Mouse (Mus musculus) gastrocnemius, adult 2 months (tissue): ENCODE measurements around the gene Pknox1. TPM values are rescaled to one million over a fixed set of nuclear protein-coding genes. Genes with fewer than 3 reads are reported as not detected.
"Not testable (repeated sequence)": the region's sequence is repeated elsewhere in the genome, so short reads cannot be mapped to it uniquely, and the experiment has no call there.

ENCODE experiments used
- DNase-seq: peaks from one replicate; pipeline ENCODE4 v3.0.0; 2022
- H3K27ac ChIP-seq: fragments of 200-600 bp; 2 replicates; pipeline ENCODE4 v1.8.1; 2022; ENCODE audit warnings: mild to moderate bottlenecking
- H3K4me3 ChIP-seq: fragments of 200-600 bp; 2 replicates; pipeline ENCODE4 v1.8.1; 2022; ENCODE audit warnings: mild to moderate bottlenecking, moderate library complexity
- CTCF ChIP-seq: fragments of 200-600 bp; IDR thresholded peaks from 2 replicates; pipeline ENCODE4 v1.8.1; 2022; ENCODE audit warnings: antibody characterized with exemption, mild to moderate bottlenecking, moderate library complexity
- intact Hi-C: fragments of 180-260 bp; cut with DNase I; formaldehyde crosslinking; loops from one replicate; pipeline ENCODE4 v1.15.1; 2025
- total RNA-seq, 2 experiments: library from RNA; stranded (reverse); gene quantifications; 2 replicates each; pipeline ENCODE4 v1.2.3; 2021

The Pknox1 gene
- total RNA-seq, 2 experiments from 2014 or later, result 7.0 to 7.1 TPM

DNA sequence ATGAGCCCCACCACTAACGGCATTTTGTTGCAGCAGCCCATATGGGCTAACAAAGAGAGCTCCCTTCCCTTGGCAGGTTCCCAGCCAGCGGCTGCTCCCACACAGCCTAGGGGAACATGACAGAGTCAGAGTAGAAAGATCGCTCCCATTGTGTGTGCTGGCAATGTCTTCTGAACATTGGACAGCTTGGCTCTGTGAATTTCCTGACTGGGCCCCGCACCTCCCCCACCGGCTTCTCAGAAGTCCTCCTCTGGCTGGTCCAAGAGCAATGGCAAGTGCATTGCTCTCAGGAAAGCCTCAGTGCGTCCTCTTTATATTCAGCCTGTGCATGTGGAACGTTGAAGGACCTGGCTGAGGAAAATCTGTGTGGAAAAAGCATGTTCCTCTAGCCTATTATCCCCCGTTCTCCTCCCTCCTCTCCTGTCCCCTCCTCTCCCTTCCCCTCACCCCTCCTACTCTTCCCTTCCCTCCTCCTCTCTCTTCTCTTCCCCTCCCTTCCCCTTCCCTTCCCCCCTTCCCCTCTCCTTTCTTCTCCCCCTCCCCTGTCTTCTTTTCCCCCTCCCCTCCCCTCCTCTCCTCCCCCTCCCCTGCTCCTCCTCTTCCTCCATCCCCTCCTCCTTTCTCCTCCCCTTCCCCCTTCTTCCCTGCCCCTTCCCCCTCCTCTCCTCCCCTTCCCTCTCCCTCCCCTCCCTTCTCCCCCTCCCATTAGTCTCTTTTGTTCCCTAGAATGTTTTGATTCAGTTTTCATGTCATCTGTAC lies 28.5 kb upstream of the Pknox1 start:
- Histone ChIP-seq H3K4me3 (peak overlapping the region; percentile 19; the same call in 1 of the 2 replicates), H3K27ac (peak overlapping the region; percentile 70)
- DNase-seq, result peak; percentile 68
- intact Hi-C loops, result no loop called here
- no peak for TF ChIP-seq CTCF

DNA sequence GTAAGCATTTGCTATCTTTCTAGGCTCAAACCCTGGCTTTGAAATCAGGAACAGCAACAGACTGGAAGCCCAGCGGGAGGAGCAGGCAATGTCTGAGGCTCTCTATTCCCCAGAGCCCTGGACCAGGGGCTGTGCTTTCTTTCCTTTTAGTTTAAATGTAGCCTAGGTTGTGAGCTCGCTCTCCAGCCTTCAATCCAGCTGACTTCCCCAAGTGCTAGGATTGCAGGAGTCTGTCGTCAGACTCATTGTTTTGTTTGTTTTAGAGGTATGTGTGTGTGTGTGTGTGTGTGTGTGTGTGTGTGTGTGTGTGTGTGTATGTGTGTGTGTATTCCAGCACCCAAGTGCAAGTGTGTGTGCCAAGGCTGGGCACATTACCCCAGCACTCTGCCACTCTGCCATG lies 24.4 kb upstream of the Pknox1 start:
- no peak overlapping the region for H3K27ac ChIP-seq
- no peak for DNase-seq
- H3K4me3 ChIP-seq, result no peak overlapping the region
- intact Hi-C loops, result no loop called here
- no peak for TF ChIP-seq CTCF

DNA sequence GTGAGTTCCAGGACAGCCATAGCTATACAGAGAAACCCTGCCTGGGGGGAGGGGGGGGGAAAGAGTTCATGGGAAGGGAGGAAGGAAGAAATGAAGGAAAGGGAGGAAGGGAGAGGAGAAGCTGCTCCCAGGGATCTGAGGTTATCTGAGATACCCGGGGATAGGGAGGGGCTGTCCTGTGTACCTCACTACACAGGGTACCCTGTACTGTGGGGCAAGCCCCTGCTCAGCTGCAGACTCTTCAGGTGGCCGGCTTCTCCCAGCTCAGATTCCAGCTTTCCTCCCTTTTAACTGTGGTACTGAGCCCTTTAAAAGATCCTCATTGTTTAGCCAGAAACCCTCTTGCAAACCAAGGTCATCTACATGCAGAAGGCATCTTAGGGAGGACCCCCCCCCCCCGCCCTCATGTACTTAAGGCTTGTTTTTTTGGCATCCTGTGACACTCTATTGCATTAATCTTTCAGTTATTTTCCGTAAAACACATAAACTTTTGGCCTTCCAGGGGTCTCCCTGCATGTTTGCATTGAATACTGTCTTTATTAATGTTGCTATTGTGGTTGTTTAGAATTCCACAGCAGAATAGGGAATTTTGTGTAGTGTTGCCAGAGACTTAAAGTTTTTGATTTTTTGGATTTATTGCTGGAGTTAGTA lies 23.6 kb upstream of the Pknox1 start:
- intact Hi-C loops, result no loop called here
- no peak for TF ChIP-seq CTCF
- DNase-seq, result no peak
- Histone ChIP-seq H3K27ac (no peak overlapping the region; the same call in 1 of the 2 replicates), H3K4me3 (no peak overlapping the region)

DNA sequence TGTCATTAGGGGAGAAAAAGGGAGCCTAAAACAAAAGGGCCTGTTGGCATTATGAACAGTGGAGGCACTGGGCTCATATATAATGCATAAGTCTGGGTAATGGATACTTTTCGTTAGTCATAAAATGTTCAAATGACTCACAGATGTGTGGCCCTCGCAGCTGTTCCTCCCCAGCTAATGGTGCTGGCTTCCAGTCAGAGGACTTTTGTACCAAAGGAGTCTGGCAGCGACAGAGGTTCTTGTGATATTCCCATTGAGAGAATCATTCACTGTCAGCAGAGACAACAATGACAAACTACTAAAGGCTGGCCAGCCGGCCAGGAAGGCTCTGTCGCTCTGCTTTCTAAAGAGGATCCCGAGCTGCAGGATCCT lies 23.1 kb upstream of the Pknox1 start:
- intact Hi-C loops, result no loop called here
- H3K27ac ChIP-seq, result peak overlapping the region; percentile 51
- peak; percentile 62 for DNase-seq
- no peak for TF ChIP-seq CTCF
- no peak overlapping the region for H3K4me3 ChIP-seq

DNA sequence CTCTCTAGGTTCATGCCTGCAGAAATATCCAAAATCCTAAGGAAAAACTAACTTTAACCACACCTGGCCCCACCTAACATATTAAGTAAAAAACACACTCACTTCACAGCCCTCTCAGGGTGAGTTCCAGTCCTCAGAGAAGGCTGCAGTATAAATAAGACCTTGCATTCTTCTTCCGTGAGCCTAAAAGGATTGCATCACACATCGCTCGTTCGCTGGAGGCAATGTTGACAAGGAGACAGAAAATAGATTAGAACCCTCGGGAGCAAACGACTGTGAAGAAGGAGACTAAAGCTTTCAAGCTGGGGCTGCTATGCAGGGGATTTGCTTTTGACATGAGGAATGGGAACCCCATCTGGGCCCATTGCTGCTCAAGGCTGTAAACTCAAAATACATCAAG lies 21.0 kb upstream of the Pknox1 start:
- Histone ChIP-seq H3K4me3 (no peak overlapping the region), H3K27ac (no peak overlapping the region)
- no peak for DNase-seq
- intact Hi-C loops, result no loop called here
- no peak for TF ChIP-seq CTCF

DNA sequence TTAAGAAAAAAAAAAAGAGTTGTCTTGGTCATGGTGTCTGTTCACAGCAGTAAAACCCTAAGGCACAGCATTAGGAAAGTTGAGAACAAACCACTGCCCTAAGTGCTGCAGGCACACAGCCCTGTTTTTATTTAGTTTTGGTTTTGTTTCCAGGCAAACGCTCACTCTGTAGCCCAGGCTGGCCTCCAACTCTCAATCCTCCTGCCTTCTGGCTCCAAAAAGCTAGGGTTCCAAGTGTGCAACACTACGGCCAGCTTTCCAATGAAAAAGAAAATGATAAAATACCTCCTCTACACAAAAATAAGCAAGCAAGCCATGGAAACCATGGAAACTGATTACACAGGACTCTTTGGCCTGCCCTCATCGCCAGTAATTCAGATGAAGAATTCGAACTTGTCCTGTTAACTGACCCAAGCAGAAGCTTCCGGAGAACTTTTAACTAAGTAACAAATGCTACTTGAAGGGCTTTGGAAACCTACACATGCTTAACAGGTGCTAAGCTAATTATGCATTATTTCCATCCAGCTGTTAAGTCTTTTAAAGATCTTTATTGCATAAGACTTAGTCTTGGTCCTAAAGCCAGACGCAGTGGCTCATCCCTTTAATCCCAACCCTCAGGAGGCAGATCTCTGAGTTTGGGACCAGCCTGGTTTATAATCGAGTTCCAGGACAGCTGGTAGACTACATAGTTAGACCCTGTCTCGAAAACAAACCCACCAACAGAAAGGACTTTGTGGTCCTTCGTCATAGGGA lies 17.9 kb upstream of the Pknox1 start:
- peak; percentile 61 for DNase-seq
- H3K4me3 ChIP-seq, result no peak overlapping the region
- H3K27ac ChIP-seq, result peak overlapping the region; percentile 44
- TF ChIP-seq CTCF, result no peak
- intact Hi-C loops, result no loop called here

DNA sequence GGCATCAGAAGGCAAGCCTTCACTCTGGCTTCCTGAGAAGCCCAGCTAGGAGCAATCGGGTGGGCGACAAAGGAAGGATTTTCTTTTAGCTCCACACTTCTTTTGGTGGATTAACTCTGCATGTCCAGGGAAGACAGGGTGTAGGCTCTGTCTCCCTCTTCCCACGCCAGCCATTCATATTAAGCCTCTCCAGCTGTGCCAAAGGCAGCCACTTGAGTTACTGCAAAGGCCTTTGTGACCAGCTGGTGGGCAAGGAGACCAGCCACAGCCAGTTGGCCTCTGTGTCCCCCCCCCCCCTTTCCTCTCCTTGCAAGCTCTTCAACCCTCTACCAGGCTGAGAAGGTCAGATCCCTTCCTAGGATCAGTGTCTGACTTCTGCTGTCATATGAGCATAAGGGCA lies 16.6 kb upstream of the Pknox1 start:
- H3K4me3 ChIP-seq, result no peak overlapping the region
- no peak for DNase-seq
- no peak for TF ChIP-seq CTCF
- no peak overlapping the region for H3K27ac ChIP-seq
- intact Hi-C loops, result no loop called here

DNA sequence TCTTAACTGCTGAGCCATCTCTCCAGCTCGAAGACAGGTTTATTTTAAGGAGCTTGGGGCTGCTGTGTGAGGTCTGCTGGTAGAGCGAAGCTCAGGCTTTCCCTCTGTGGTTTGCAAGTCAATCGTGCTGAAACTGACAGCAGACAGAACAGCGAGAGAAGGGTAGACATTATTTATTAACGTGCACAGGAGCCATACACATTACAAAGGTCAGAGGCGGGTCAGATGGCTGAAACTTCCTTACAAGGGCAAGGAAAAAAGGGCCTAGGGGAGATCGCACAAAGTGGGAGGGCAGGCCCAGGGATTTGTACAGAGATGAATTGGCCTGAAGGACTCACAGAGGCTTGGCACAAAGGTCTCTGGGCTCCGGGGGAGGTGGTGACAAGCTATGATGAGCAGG lies 15.1 kb upstream of the Pknox1 start:
- intact Hi-C loops, result no loop called here
- H3K27ac ChIP-seq, result no peak overlapping the region
- H3K4me3 ChIP-seq, result no peak overlapping the region
- no peak for TF ChIP-seq CTCF
- DNase-seq, result no peak

DNA sequence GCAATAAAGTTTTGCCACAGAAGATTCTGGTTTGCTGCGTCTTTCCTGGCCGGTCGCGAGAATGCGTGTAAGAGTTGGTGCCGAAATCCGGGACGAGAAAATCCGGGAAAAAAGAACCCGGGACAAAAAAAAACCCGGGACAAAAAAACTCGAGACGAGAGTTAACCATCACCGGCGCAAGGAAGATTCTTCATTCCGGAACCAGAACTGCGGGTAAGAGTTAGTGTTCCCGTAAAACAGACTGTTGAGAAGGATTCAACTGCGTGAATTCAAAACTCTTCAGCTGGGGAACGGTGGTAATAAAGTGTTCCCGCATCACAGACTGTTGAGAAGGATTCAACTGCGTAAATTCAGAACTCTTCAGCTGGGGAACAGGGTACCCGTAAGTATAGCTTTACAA lies 11.9 kb upstream of the Pknox1 start:
- DNase-seq, H3K4me3 ChIP-seq, intact Hi-C loops, H3K27ac ChIP-seq: not testable (repeated sequence)

DNA sequence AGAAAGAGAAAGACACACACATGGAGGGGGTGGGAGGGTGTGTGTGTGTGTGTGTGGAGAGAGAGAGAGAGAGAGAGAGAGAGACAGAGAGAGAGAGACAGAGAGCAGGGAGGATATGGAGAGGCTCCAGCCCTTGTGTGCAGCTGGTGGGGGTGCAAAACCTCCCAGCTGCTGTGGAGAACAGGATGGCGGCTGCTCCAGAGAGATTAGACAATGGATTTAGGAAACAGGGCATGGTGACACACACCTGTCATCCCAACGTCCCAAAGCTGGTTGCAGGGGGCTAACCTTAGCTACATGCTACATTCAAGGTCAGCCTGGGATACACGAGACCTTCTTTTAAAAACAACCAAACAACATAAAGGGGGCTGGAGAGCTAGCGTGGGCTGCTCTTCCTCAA lies 8.3 kb upstream of the Pknox1 start:
- no peak for DNase-seq
- no peak for TF ChIP-seq CTCF
- Histone ChIP-seq H3K4me3 (no peak overlapping the region), H3K27ac (peak overlapping the region; percentile 5; the same call in 1 of the 2 replicates)
- intact Hi-C loops, result no loop called here

DNA sequence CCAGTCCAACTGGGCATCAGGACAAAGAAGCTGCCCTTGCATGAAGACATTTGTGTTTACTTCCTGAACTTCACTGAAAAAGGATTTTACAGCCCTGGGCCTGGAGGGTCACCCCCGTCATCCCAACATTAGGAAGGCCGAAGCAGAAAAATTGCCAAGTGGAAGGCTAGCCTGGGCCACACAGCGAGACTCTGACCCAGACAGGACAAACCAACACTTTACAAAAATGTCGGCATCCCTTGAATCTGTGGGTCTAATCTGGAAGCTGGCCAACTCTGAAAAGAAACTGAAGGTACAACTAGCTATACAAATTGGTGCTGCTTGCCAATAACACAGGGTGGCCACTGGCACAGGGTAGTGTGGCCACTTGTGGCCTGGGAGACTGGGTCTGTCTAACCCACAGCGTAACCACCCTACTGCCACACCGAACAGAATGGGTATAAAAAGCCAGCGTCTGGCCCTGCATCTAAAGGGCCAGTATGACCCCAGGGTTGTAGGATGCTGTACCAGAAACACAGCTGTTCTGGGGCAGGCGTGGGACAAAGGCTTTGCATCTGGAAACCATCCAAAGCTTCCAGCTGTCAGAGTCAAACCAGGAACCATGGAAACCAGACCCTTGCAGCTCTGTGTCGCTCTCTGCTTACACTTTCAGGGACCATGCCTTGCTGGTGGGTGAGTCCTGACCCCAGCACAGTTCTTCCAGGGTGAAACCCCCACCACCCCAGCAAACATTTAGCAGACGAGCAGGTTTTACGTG lies 7.2 kb upstream of the Pknox1 start:
- H3K27ac ChIP-seq, result peak overlapping the region; percentile 35
- peak; percentile 38 for DNase-seq
- intact Hi-C loops, result no loop called here
- H3K4me3 ChIP-seq, result peak overlapping the region; percentile 26
- no peak for TF ChIP-seq CTCF

DNA sequence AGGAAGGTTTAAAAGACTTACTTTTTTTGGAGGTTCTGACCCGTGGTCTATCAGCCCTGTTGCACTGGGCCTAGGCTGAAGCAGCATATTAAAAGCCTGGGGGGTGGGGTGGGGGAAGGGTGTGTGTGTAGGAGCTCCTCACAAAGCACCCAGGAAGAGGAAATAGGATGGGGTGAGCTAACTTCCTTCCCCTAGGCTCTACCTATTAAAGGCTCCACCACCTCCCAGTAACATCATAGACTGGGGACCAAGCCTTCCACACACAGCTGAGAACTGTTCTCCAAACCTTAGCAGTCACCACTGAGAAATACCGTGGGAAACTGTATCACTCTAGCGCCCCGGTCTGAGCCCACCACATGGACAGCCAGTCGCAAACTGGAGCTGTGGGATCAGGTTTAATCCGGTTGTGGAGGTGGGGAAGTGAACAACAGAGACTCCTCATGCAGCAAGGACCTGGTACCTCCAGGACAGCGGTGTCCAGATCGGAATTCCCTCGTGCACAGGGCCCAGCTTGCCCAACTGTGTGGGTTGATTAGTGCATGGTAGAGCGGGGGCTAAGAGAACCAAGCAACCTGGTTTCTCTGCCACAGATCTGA lies 6.5 kb upstream of the Pknox1 start:
- peak overlapping the region; percentile 26; the same call in 1 of the 2 replicates for H3K4me3 ChIP-seq
- DNase-seq, result no peak
- no peak for TF ChIP-seq CTCF
- intact Hi-C loops, result no loop called here
- H3K27ac ChIP-seq, result peak overlapping the region; percentile 35
